Mouse (Mus musculus) lung, adult 10 weeks (tissue): ENCODE results near the gene Olfr1158. TPM values are rescaled to one million over a fixed set of nuclear protein-coding genes. Genes with fewer than 3 reads are reported as not detected.

Experiments
- polyA plus RNA-seq: library from polyadenylated mRNA; stranded (reverse); fragments of 350-450 nt; fragmentation: Illumina TruSeq; extraction: RNeasy Lipid Tissue Mini Kit (QIAGEN cat#74804); gene quantifications from one replicate; pipeline ENCODE4 v1.2.3, GENCODE M21; 2014; ENCODE audit warnings: low read depth, low replicate concordance; ENCODE audit not compliant: insufficient read depth

The Olfr1158 gene
- not detected for polyA plus RNA-seq

DNA sequence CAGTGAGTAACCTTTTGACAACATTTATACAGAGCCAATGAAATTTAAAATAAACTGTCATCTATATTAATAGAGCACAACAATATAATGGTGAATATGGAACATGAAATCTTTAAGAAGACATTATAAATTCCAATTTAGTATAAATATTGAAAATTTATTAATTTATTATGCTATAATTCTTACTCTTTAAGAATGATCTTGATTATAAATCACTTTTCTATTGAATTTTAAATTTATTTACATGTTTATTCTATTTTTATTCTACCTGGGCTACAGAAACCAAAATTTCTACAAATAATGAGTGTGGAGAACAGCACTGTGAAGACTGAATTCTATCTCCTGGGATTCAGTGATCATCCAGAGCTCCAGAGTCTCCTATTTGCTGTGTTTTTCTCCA lies at the start of gene Olfr1158:
Gene Olfr1158, plus strand, starts transcription at position 301 of the 400 bp plus-strand sequence.

DNA sequence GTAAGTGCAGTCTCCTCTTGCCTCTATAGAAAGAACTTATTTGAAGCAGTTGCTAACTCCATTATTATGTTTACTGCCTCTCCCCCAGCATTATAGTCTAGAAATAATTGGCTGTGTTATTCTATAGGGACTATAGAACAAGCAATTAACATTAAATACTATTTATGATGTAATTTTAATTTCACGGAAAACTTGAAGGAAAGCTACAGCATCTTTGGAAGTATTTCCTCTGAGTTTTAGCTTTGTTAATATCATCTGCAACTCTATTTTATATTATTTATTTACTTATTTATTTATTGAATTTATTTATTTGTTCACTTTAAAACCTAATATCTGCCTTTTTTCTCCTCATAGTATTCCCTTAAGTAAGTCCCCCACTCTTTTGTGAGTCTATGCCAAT lies 44.9 kb upstream of the Olfr1158 start, which contains the start of gene Olfr1155:
Gene Olfr1155, minus strand, starts transcription at position 101 of the 400 bp plus-strand sequence.

DNA sequence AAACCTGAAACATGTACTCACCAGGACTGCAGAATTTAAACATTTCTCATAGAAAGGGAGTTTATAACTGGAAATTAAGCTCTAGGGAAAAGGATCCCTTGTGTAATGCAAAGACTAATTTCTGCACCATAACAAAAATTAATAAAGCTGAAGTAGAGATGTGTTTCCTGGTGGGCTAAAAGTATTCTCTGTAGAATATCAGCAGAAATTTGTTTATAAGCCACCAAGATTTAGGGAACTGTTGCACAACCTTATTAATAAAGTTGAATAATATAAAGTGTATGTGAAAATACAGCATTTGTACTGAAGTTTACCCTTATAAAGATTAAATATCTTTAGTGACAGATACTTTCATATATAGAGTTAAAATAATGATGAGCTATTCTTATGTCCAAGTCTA lies 36.9 kb upstream of the Olfr1158 start, which contains the start of gene Olfr1156:
Gene Olfr1156, minus strand, starts transcription at position 101 of the 400 bp plus-strand sequence.

DNA sequence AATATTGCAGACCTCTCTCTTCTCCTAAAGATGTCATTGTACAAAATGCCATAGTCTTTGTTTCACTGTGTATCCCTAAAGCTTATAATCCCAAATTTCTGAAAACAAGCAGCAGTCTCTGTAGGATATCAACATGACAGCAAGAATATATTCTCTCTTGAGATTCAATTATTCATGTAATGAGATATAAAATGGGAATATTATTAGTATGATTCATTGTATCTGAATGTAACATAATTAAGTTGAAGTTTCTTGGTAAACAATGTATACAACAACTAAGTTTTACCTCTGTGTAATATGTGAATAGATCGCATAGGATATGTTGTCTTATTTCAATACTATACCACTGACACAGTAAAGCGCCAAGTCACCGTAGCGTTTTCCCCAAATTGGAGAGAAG lies 21.7 kb upstream of the Olfr1158 start, which contains the start of gene Olfr1157:
Gene Olfr1157, minus strand, starts transcription at position 101 of the 400 bp plus-strand sequence.

DNA sequence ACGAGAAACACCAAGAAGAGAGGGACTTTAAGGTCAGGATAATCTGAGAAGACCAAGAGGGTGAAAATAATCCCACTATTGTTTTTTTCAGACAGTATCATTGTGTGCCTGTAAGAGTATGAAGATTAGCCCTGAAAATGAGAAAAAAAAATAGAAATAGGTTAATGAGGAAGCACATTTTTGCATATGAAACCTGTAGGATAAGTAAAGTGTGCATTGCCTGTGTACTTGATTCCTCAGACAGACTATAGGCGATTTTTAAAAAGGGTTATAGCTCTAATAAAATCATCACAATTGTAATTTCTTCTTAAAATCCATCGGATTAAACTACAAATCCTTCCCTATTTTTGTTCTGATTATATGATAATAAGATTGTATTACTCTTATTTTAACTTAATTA lies 15.3 kb upstream of the Olfr1158 start, which contains the start of gene Olfr74:
Gene Olfr74, minus strand, starts transcription at position 101 of the 400 bp plus-strand sequence.

DNA sequence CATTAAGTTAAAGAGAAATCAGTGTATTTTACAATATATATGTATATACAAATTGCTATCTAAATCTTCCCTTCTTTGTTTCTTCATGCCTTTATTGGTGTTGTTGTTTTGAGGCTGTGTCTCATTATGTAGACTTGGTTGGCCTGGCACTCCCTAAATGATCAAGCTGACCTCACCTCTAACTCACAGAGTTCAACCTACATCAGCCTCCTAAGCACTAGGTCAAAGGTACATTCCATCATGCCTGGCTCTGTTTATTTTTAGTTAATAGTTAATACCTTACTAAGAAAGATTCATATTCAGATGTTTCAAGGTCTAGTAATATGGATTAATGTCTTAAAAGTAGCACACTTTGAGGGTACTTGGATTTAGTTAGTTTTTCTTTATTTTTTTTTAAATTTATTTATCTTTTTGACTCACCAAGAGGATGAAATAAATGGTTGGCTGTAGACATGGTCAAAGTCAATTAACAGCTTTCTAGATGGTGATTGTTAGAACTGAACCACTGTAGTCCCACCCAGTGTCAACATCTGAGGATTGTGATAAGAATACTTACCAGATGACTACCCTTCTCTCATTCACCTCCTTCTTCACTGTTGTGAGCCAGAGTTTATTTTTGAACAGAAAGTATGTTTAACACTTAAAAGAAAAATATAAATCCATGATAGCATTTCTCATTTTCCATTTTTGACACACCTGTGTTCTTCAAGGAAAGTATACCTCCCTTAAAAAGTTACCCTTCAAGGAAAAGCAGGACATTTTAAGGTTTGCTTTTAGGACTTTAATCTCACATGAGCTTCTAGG lies 17.8 kb downstream of the Olfr1158 start, which contains the start of gene Olfr1160:
Gene Olfr1160, minus strand, starts transcription at position 754 of the 804 bp plus-strand sequence.

DNA sequence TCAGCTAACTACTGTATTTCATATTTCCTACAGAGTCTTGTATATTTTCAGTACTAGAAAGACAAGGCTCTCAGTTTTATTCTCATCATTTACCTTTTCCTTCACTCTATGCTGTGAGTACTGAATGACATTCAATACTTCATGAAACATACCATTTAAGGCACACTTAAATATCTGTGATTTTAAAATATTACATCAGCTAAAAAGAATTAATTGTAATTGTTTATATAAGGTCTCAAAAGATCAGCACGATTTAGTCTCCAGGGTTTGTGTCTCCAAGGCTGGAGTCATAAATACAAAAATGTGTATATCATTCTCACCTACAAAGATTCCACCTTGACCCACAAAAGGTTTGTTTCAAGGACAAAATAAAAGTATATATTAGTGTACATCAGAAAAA lies 32.6 kb downstream of the Olfr1158 start, which contains the start of gene Olfr1161:
Gene Olfr1161, plus strand, starts transcription at position 301 of the 400 bp plus-strand sequence.

DNA sequence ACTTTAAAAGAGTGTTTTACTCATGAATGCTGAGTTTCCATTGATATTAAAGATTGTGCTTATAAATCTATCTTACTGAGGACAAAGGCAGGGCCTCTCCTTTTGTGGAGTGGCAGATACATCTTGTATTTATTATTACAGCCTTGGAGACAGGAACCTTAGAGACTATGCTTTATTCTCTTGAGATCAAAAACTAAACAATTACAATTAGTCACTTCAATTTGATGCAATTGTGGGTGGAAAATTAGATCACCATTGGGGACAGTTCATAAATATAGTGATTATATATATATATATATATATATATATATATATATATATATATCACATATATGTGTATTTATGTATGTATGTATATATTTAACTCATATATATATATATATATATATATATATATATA lies 47.7 kb downstream of the Olfr1158 start, which contains the start of gene Olfr73:
Gene Olfr73, minus strand, starts transcription at position 101 of the 400 bp plus-strand sequence.

Other genes starting within 250 kb of the Olfr1158 start
- gene Olfr1140, start 246.4 kb upstream of the Olfr1158 start, polyA plus RNA-seq, result not detected
- gene Olfr1141, start 236.1 kb upstream of the Olfr1158 start, polyA plus RNA-seq, result not detected
- gene Olfr152, start 210.6 kb upstream of the Olfr1158 start, polyA plus RNA-seq, result not detected
- gene Olfr1143, start 189.5 kb upstream of the Olfr1158 start, polyA plus RNA-seq, result not detected
- not detected for gene Olfr1145, start 180.3 kb upstream of the Olfr1158 start, polyA plus RNA-seq
- not detected for gene Olfr1148, start 159.6 kb upstream of the Olfr1158 start, polyA plus RNA-seq
- not detected for gene Olfr1150-ps1, start 146.1 kb upstream of the Olfr1158 start, polyA plus RNA-seq
- gene Olfr1151, start 134.3 kb upstream of the Olfr1158 start, polyA plus RNA-seq, result not detected
- not detected for gene Olfr1152, start 123.6 kb upstream of the Olfr1158 start, polyA plus RNA-seq
- gene Olfr1153, start 95.2 kb upstream of the Olfr1158 start, polyA plus RNA-seq, result not detected
- not detected for gene Olfr1154, start 84.9 kb upstream of the Olfr1158 start, polyA plus RNA-seq
- gene Olfr1155, start 45.0 kb upstream of the Olfr1158 start, polyA plus RNA-seq, result not detected
- not detected for gene Olfr1156, start 37.0 kb upstream of the Olfr1158 start, polyA plus RNA-seq
- gene Olfr1157, start 21.8 kb upstream of the Olfr1158 start, polyA plus RNA-seq, result not detected
- not detected for gene Olfr74, start 15.4 kb upstream of the Olfr1158 start, polyA plus RNA-seq
- gene Olfr1160, start 18.2 kb downstream of the Olfr1158 start, polyA plus RNA-seq, result not detected
- not detected for gene Olfr1161, start 32.7 kb downstream of the Olfr1158 start, polyA plus RNA-seq
- not detected for gene Olfr73, start 47.6 kb downstream of the Olfr1158 start, polyA plus RNA-seq
- not detected for gene Olfr1162, start 61.0 kb downstream of the Olfr1158 start, polyA plus RNA-seq
- not detected for gene Olfr1163, start 81.7 kb downstream of the Olfr1158 start, polyA plus RNA-seq
- gene Olfr1164, start 103.9 kb downstream of the Olfr1158 start, polyA plus RNA-seq, result not detected
- not detected for gene Olfr1166, start 138.2 kb downstream of the Olfr1158 start, polyA plus RNA-seq
- not detected for gene Olfr1167, start 165.1 kb downstream of the Olfr1158 start, polyA plus RNA-seq
- gene Olfr1168, start 191.8 kb downstream of the Olfr1158 start, polyA plus RNA-seq, result not detected
- gene Olfr1170, start 238.2 kb downstream of the Olfr1158 start, polyA plus RNA-seq, result not detected